Mouse (Mus musculus) urinary bladder, postnatal 4 days (tissue): ENCODE measurements around the gene Ntpcr.

Source experiments
- DNase-seq, 2 experiments: peaks; one replicate each; pipeline ENCODE4 v3.0.0; 2021 to 2022; ENCODE audit warnings: low spot score in 2 of 2

The Ntpcr gene

DNA sequence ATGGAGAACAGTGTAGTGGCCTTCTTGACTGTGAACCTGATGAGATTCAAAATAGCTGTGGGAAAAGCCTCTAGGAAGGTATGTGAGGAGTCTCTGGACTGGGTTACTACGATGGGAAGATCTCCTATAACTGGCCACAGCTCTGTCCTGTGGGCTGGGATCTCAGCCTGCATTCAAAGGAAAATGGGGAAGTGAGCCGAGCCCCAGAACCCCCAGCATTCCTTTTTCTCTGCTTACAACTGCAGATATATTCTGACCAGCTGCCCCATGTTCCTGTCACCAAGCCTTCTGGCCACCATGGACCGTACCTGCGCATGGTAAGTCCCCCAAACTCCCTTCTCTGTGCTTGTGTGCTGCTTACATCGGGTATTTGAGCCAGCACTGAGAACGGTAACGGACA, at the start of gene Ntpcr:
Gene Ntpcr, plus strand, starts transcription at position 218 of the 400 bp plus-strand sequence.
- no peak for DNase-seq

DNA sequence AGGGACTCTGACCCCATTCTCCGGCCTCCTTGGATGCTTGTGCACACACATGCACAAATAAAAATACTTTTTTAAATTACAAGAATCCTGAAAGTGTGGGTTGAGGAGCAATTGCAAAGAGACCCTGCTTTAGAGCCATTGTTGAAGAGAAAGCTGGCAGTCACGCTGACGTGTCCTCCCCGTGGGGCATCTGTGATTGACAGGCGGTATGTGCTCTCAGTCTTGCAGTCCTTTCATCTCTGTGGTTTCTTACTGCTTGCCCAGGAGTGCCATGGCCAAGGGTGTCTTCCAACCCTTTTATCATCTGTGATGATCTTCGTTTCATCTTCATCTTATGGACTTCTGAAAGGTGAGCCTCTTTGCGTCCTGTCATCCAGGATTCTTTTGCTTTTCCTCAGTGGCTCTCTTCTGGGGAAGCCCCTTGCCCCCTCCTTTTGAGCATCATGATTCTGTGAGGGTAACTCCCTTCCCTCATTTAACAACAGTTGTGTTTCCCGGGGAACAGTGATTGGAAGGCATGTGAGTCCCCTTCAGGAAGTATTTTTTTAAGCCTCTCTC, 48.8 kb upstream of the Ntpcr start:
- no peak for DNase-seq

DNA sequence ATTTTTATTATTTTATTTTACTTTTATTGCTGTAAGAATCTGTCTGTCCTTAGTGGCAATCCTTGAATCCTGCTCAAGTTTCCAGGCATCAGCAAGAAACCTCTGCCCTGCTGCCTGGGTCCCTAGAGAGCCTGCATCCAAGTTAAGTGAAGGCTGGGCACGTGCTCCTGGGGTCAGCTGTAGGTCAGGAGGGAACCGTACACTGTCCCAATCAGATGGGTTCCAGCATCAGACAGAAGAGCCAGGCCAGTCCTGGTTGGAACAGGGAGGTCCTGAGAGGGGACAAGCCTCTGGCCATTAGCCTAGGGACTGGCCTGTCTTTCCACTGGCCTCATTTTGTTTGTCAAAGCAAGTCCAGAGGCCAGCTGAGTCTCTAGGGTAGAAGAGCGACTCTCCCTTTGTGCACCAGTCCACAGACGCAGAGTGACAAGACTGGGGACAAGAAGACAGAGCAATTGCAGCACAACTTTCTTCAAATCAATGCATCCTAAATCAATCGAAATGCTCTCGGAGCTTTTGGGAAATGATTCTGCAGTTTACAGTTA, 44.5 kb upstream of the Ntpcr start:
- DNase-seq: no peak

DNA sequence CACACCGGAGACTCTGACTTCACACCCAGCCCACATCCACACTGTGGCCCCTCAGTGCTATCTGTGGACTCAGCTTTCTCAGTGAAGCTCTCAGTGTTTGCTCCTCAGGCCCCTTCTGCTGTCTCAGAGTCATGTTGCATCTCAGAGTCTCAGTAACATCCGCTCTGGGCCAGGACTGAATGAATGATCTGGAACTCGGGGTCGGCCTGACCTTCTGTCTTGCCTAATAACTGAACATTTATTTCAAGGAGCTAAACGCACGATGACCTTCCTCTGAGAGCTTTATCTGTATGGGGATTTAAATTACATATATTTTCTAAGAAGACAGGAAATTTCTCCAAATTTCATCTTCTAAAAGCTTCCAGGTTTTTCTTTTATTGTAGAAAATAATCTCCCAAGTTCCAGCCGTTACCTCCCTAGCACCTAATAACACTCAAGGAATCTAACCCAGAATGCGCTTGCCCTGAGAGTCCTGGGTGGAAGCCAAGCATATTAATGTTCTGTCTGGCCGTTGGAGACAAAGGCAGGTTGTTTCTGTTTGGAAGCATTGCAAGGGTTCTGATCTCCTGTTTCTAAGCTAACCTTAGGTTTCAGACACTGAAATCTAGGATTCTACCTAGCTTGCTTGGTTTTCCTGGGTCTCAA, 43.4 kb upstream of the Ntpcr start:
- DNase-seq: no peak

DNA sequence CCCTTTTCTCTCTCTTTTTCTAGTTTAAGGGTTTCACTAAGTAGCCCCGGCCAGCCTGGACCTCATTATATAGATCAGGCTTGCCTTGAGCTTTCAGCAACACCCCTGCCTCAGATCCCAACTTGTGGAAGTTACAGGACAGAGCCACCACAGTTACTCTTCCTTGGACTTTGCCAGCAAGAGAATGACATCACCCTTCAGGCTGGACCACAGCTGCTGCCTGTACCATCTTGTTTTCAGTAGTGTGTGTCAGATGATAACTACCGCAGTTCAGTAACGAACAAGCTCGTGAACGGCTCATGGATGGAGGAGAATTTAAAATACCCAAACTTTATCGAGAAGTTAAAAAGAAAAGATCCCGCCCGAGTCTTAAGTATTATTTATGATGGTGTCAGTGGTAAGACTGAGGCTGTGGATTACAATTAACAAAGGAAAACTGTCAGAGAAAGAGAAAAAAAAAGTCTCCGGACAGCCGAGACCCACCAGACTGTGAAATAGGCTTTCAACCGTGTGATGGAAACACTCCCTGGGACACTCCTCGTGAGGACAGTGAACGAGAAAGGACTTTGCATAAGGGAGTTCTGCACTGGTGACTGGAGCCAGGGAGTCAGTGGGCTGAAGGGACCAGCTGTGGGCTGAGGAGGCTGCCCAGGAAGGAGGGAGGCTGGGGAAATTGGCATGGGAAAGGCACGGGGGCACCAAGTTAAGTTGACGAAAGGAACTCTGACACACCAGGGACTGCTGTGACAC, 39.4 kb upstream of the Ntpcr start:
- no peak for DNase-seq

DNA sequence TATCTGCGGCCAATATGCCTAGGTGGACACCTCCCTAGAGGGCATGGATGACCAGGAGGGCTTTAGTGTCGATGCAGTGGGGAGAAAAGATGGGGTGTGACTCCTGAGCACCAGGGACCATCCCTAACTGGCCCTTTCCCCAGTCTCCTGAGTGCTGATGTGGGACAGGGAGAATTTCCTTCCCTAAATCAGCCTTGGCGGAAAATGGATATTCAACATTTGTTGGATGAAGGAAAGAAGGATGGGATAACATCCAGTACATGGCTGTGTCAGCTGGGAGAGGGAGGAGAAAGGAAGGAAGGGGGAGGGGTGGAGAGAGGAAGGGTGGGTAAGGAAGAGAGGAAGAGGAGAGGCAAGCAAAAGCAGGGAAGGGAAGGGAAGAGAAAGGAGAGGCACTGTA, 38.8 kb upstream of the Ntpcr start:
- no peak for DNase-seq

DNA sequence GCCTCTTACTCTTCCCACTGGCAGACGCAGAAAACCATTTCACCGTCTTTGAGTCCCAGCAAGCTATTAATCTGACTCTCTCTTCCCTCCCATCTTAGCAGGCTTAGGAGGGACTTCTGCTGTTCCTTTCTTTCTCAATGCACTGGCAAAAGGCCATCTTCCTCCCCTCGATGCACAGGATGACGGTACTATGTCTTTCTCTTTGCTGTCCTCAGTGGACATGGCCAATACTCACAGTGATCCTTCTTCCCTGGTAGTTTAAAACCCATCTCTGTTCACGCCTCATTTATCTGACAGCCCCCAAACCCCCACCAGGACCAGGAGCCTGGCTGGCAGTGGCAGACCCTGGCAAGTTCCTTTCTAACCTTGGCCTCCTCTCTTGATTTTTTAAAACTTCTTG, 37.3 kb upstream of the Ntpcr start:
- no peak for DNase-seq

DNA sequence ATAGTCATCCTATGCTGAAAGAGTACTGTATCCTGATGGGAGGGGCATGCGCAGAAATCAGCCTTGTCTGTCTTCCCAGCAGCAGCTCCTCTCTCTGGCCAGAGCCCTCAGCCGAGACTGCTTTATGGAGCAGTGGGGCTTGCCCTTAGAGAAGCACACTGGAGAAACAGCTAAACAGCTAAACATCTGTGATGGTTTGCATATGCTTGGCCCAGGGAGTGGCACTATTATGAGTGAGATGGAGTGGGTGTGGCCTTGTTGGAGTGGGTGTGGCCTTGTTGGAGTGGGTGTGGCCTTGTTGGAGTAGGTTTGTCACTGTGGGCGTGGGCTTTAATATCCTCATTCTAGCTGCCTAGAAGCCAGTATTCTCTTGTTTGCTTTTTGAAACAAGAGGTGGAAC, 36.6 kb upstream of the Ntpcr start:
- no peak for DNase-seq

DNA sequence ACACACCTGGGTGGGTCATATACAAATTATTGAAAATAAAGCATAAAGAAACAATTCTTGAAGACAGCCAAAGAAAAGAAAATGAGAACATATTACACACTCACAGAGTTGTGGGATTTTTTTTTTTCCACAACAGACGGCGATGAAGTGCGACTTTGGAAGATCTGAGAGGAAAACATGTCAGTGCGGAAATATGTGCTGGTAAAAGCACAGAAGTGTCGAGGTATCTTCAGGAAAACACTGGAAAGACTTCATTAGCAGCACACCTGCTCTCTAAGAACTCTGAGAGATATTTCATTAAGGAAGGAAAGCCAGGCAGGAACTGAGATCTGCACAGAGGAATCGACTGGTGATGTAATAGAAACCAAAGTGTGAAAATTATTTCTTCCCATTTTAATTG, 33.8 kb upstream of the Ntpcr start:
- DNase-seq: no peak

DNA sequence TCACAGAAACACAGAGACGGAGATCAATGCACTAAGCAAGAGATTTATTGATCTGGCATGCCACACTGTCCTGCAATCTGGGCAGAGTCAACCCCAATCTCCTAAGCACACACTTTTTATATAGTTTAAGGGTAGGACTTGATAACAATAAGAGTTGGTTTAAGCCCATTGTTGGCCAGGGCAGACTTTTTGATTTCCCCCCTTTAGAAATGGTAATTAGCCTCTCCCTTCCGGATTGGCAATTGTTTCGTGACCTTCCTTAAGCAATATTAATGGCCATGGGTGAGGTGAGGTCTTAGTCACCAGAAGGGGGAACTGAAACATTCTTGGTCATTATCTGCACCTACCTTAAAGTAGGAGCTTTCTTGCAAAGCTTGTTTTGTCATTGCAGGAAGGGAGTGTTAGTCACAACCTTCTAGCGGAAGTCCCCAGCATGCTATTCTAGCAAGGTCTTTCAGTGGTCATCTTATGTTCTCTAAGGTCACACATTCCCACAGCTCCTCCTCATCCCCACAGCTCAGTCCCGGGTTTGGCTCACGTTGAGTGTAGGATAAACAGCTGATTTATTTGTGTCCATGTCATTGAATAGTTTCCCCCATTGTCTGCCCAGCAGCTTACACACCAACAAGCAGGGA, 30.3 kb upstream of the Ntpcr start:
- no peak for DNase-seq

DNA sequence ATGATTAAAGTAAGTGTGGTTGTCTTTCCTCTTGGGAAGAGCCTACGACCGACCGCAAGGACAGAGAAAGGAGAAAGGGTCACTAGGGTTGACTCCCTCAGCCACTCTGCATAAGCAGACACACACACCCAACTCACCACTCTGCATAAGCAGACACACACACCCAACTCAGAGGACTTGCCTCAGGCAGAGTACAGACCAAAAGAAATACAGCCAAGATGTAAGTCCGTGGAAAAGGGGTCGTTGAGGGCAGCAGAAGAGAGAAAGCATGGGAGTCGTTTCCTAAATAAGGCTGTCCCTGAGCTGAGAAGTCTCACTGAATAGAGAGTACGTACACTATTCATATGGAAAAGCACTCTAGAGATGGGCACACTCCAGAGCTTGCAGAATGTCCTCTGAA, 29.4 kb upstream of the Ntpcr start:
- no peak for DNase-seq

DNA sequence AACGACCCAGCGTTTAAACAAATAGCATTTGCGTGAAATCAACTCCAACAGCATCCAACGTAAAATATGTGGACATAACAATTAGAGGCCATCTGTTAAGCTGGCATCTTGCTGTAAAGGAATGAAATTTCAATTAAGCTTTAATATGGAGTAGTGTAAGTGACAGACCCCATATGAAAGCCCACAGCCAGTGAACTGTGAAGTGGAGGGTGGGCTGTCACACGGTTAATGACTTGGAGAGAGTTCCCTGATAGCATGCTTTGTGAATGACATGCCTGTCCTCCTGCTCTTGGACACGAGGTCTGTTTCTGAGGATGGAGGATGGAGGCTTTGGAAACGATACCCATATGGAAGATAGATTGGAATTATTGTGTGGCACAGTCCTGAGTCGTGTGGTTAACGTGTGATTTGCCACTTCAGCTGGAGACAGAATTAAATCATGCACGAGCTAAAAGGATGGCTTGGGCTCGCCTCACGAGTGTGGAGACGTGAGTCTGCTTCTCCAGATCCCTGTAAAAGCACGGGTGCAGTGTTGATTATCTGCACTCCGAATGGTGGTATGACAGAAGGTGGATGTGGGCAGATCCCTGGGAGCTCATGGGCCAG, 26.8 kb upstream of the Ntpcr start:
- no peak for DNase-seq

DNA sequence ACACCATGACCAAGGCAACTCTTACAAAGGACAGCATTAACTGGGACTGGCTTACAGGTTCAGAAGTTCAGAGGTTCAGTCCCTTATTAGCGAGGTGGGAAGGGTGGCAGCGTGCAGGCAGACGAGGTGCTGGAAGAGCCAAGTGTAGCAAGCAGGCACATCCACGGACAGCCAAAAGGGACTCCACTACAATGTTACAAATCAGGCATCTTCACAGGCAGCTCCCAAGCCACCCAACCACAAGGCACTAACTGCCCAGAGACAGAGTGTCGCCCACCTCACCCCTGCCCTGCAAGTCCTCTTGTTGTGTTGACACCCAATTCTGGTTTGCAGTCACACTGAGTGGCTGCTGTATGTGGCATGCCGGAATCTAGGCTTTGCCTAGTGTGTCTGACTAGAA, 25.3 kb upstream of the Ntpcr start:
- no peak for DNase-seq

DNA sequence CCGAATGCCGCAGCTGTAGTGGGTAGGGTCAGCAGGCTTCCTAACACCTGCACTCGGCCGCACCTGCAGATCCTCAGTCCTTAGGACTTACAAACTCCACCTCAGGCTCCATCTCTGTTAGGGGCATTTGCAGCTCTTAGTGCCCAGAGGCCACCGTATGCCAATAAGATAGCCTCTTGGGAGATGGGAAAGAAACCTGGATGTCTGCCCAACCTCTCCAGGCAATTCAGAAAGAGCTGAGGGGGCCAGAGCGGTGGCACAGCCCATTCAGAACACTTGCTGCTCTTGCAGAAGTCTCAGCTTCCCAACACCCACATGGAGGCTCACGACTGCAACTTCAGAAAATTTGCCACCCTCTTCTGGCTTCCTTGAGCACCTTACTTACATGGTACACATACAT, 23.9 kb upstream of the Ntpcr start:
- DNase-seq: no peak

DNA sequence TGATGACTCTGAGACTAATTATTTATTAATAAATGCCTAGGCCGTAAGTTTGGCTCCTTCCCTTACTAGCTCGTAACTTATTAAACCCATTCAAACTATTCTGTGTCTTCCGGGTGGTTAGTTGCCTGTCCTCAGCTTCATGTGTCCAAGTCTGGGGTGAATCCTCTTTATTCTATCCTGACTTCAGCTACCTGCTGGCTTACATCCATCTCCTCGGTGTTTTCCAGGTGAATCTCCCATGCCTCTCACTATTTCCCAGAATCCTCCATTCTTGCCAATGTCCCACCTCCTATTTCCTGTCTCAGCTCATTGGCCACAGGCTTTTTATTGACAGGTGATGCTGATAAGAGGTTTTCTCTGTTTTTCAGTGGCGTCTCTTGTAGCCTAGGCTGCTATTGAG, 20.6 kb upstream of the Ntpcr start:
- no peak for DNase-seq

DNA sequence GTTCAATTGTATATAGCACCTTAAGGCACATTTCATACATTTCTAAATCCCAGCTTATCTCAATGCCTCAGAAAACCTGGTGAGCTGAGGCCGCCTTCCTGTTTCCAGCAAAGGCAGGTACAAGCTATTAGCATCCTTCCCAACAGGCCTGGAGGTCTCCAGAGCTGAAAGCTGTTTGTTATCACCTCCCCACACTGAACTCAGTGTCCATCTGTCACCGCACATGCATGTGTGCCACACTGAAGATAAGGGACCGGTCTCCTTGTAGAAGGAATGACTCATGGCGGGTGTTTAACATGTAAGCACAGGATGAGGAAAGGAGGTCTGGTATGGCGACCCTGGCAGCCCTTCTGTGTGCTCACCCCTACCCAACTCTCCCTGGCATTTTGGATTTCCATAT, 18.2 kb upstream of the Ntpcr start:
- DNase-seq: no peak

DNA sequence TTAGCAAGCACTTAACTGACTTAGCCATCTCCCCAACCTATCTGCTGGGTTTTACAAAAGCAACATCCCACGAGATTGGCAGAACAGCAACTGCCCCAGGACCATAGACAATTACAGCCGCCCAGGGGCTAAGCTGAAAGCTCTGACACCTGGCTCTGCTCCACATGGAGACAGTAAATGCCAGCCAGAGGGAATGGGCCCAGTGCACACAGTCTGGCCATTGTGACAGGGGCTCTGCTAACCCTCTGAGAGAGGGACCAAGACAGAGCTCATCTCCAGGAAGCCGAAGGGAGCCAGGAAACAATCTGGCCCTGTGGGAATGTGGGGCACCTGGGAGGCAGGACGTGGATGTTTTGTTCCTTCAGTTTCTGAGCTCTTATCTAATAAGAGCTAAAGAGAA, 13.6 kb upstream of the Ntpcr start:
- DNase-seq: no peak

DNA sequence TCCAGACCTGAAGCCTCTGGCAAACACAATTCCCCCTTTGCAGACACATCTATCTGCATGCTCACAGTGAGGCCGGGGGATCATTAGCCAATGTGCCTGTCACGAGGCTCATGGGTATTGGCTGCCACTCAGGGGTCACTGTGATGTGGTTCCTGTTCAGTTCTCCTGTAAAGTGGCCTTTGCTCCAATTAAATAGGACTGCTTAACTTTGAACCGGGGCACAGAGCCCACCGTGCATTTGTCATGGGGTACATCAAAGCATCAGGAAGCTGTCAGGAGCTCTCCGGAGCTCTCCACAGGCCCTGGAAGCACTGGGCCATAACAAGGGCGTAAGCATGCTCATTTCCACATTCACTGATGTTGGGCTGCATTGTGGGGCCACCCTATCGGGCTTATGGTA, 13.2 kb upstream of the Ntpcr start:
- no peak for DNase-seq

DNA sequence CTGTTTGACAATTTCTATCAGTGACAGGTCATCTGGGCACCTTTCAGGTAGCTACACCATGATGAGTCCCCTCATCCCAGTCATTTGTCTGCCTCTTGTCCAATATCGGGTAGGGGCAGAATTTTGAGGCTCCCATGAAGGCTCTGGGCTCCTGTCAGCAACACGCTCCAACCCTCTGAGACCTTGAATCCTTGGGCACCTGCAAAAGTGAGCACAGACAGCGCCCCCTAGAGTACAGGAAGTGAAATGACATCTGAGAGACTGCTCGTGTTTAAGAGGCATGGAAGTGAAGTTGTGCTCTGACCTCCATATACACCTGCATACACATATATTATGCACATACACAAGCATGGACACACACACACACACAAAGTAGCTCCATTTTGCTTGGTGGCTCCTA, 10.8 kb upstream of the Ntpcr start:
- no peak for DNase-seq

DNA sequence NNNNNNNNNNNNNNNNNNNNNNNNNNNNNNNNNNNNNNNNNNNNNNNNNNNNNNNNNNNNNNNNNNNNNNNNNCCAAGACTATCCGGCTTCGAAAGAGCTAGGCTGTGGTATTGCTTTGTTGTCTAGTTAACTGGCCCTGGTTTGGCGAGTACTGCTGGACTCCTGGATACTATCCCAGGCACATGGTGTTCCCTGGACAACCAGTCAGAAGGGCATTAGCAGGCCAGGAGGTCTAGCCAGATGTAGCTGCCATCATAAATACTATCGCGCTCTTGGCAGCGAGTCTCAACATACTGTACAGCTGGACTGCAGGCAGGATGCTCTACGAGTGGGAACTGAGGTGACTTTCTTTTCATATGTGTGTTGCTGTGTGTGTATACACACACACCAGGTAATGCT, 7.1 kb upstream of the Ntpcr start:
- peak in 1 of 2 experiments; percentile 32 for DNase-seq

DNA sequence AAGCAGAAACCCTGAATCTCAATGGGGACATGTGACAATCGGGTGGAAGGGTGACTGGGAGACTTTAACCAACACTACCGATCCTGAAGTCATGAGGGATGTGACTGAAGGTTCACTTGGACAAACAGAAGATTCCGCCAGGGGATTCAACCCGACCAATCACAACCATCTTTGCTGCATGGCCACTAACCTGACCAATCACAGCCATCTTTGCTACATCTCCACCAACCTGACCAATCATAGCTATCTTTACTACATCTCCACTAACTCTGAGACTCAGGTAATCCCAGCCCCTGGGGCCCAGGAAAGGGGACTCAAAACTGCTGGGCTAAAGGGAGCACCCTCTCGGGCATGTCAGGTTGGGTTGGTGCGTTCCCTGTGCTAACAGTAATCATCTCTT, 6.3 kb upstream of the Ntpcr start:
- no peak for DNase-seq
